Mouse (Mus musculus): ENCODE measurements at regions not wholly inside any gene's neighbourhood (a gene's known extent, or its start where the extent isn't known, plus 50 kb on each side); places are given as distances from the start of the nearest gene placed in this dataset.

DNA sequence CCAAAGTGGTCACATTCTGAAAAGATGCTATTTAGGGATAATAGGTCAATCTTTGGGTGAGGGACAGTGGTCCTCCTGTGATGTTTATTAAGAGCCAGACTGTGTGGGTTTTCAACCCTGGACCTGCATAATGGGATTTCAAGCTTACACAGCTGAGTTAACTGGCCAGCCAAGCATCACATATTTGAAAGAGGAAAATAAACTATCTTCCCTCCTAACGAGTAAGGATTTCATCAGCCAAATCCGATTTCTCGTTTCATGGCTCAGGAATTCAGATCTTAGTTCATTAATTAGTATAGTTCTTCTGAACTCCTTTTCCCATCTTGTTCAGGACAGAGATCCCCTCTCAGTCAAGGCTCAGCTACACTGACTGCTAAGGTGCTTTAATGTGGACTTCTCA, 120.1 kb upstream of the Tut7 start:
- TF ChIP-seq POLR2A (IDR thresholded peaks at IDR 0.05; ENCODE audit: borderline replicate concordance, low read depth, low read length): no peak
- no peak for TF ChIP-seq CTCF (IDR thresholded peaks at IDR 0.05; ENCODE audit: low read depth, low read length)
